Mouse (Mus musculus) midbrain, embryonic 14.5 days (tissue): ENCODE measurements around the gene Gm45234. TPM values are rescaled to one million over a fixed set of nuclear protein-coding genes. Genes with fewer than 3 reads are reported as not detected.

Experiments used
- ATAC-seq: fragments of 200-750 bp; cut with Nextera tagmentation; 2 replicates; pipeline ENCODE4 v1.8.0; 2017; ENCODE audit warnings: moderate number of reproducible peaks, moderate library complexity; ENCODE audit not compliant: low FRiP score, low TSS enrichment
- DNase-seq: peaks from one replicate; pipeline ENCODE4 v3.0.0-alpha.2; 2015
- H3K27ac ChIP-seq: fragments of 300-500 bp; sonication (generic); replicated peaks from 2 replicates; pipeline ENCODE4 v1.5.1; 2014; ENCODE audit warnings: mild to moderate bottlenecking, low read depth, low read length, moderate library complexity
- H3K27me3 ChIP-seq: fragments of 300-500 bp; sonication (generic); 2 replicates; pipeline ENCODE4 v1.6.1; 2014; ENCODE audit warnings: low read length, control low read depth, mixed read lengths; ENCODE audit not compliant: control insufficient read depth, insufficient read depth
- H3K36me3 ChIP-seq: fragments of 300-500 bp; sonication (generic); 2 replicates; pipeline ENCODE4 v1.6.1; 2014; ENCODE audit warnings: low read length, control low read depth; ENCODE audit not compliant: control insufficient read depth, insufficient read depth
- H3K4me1 ChIP-seq: fragments of 300-500 bp; sonication (generic); 2 replicates; pipeline ENCODE4 v1.6.1; 2014; ENCODE audit warnings: mild to moderate bottlenecking, antibody characterized with exemption, low read length, control low read depth; ENCODE audit not compliant: control insufficient read depth, insufficient read depth
- H3K4me2 ChIP-seq: fragments of 300-500 bp; sonication (generic); 2 replicates; pipeline ENCODE4 v1.6.1; 2014; ENCODE audit warnings: mild to moderate bottlenecking, low read length, moderate library complexity
- H3K4me3 ChIP-seq: fragments of 300-500 bp; sonication (generic); replicated peaks from 2 replicates; pipeline ENCODE4 v1.5.1; 2014; ENCODE audit warnings: low read depth, low read length
- H3K9ac ChIP-seq: fragments of 300-500 bp; sonication (generic); replicated peaks from 2 replicates; pipeline ENCODE4 v1.6.1; 2014; ENCODE audit warnings: mild to moderate bottlenecking, low read length, moderate library complexity
- H3K9me3 ChIP-seq: fragments of 300-500 bp; sonication (generic); 2 replicates; pipeline ENCODE4 v1.6.1; 2016; ENCODE audit warnings: low read length, control low read depth, mixed read lengths; ENCODE audit not compliant: control insufficient read depth
- WGBS: fragments of 180-500 bp; shearing (Covaris S2); extraction: QIAGEN DNeasy Blood & Tissue Kit; methylation state at CpG from one replicate; pipeline ENCODE4 v1.1.7; 2014; 5-methylcytosine and 5-hydroxymethylcytosine counted together
- polyA plus RNA-seq: library from polyadenylated mRNA; unstranded; fragments of >200 nt; fragmentation: Nextera tagmentation; extraction: Ambion mirVana; gene quantifications from 2 replicates; pipeline ENCODE4 v1.2.1, GENCODE M21; 2014

The Gm45234 gene
- polyA plus RNA-seq, 1 experiment from 2014 or later: not detected

DNA sequence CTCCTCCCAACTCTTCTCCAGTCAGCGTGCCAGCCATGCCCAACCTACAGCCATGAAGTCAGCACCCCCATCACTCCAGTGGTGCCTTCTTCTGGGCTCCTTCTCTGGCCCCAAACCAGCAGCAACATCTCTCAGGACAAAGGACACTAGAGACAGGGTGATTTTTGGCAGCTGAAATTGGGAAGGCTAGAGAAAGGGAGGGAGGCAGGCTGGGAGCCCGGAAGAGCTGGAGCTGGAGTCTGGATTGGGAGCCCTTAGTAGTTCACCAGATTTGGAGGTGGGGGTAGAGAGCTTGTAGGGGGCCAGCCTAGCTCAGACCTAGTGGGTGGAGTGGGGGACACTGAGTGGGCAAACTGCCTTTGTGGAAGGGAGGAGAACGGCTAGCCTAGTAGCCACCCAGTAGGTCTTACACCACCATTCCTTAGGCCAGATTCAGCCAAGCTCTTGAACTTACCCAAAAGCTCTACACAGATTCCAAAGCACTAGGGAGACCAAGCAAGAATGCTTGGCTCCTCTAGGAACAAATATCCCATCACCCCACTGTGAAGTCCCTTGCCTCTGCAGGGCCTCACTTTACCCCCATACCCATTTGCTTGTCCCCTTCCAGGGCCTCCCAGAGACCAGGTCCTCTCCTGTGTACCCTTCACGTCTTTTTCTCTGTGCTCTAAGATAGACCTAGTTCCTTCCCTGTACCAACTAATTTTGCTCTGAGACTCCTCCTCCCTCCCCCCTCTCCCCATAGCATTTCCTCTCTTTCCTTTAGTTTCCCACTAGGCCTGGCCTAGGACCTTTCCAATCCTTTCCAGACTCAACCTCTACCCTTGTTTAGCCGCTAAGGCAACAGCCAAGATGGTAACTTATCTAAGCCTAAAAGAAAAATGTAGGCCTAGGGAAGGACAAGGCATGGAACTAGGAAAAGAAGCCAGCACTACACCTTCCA is 2.4 kb upstream of the Gm45234 start:
- peak overlapping the region; percentile 97 for H3K27ac ChIP-seq
- 20% methylated on average over 5 of the region's 5 CpGs for WGBS
- H3K36me3 ChIP-seq: no peaks in the 10 kb centered on the region
- peak overlapping the region; percentile 70 for H3K4me2 ChIP-seq
- peak; percentile 15; the same call in 1 of the 2 replicates for ATAC-seq
- DNase-seq: peak; percentile 68
- no peaks in the 10 kb centered on the region for H3K27me3 ChIP-seq
- peak overlapping the region; percentile 79 for H3K4me3 ChIP-seq
- peaks cover 41% of the 10 kb centered on the region for H3K4me1 ChIP-seq
- no peak overlapping the region; the same call in 1 of the 2 replicates for H3K9ac ChIP-seq
- H3K9me3 ChIP-seq: no peaks in the 10 kb centered on the region

GRCm38 (mm10) chr6:124757351-124757880 is 1.6 kb upstream of the Gm45234 start:
- Histone ChIP-seq H3K36me3 (peaks cover 5% of the 10 kb centered on the region; the same call in 1 of the 2 replicates), H3K4me1 (peaks cover 41% of the 10 kb centered on the region), H3K9me3 (no peaks in the 10 kb centered on the region), H3K27ac (peak overlapping the region; percentile 97), H3K27me3 (no peaks in the 10 kb centered on the region), H3K9ac (peak overlapping the region; percentile 93), H3K4me2 (peak overlapping the region; percentile 70), H3K4me3 (peak overlapping the region; percentile 79)
- ATAC-seq: no peak
- no peak for DNase-seq
- 4% methylated on average over 5 of the region's 5 CpGs for WGBS

GRCm38 (mm10) chr6:124756652-124757350 is 980 bp upstream of the Gm45234 start:
- H3K4me1 ChIP-seq: peaks cover 41% of the 10 kb centered on the region
- H3K9me3 ChIP-seq: no peaks in the 10 kb centered on the region
- DNase-seq (peak; percentile 89), ATAC-seq (peak; percentile 85)
- H3K9ac ChIP-seq: peak overlapping the region; percentile 93
- H3K27me3 ChIP-seq: no peaks in the 10 kb centered on the region
- peaks cover 6% of the 10 kb centered on the region; the same call in 1 of the 2 replicates for H3K36me3 ChIP-seq
- peak overlapping the region; percentile 79 for H3K4me3 ChIP-seq
- H3K27ac ChIP-seq: peak overlapping the region; percentile 97
- 1% methylated on average over 54 of the region's 54 CpGs for WGBS
- peak overlapping the region; percentile 70 for H3K4me2 ChIP-seq

- Histone ChIP-seq H3K27me3 (no peaks in the 10 kb centered on the region), H3K9me3 (no peaks in the 10 kb centered on the region), H3K4me1 (peaks cover 41% of the 10 kb centered on the region), H3K4me2 (peak overlapping the region; percentile 70), H3K9ac (peak overlapping the region; percentile 93), H3K4me3 (peak overlapping the region; percentile 79), H3K27ac (peak overlapping the region; percentile 97), H3K36me3 (peaks cover 6% of the 10 kb centered on the region; the same call in 1 of the 2 replicates)
- ATAC-seq: no peak
- WGBS: 2% methylated on average over 3 of the region's 3 CpGs
- no peak for DNase-seq
Measured at GRCm38 (mm10) chr6:124755306-124755705, 515 bp downstream of the Gm45234 start.

GRCm38 (mm10) chr6:124753861-124754260 is 2.0 kb downstream of the Gm45234 start:
- Histone ChIP-seq H3K27ac (no peak overlapping the region), H3K36me3 (peaks cover 18% of the 10 kb centered on the region), H3K4me2 (peak overlapping the region; percentile 26; the same call in 1 of the 2 replicates), H3K27me3 (no peaks in the 10 kb centered on the region), H3K4me1 (peaks cover 39% of the 10 kb centered on the region), H3K9me3 (no peaks in the 10 kb centered on the region), H3K9ac (no peak overlapping the region), H3K4me3 (0 out of 2 replicates have a peak overlapping the region, but pooled peaks have one; percentile 79)
- ATAC-seq (no peak), DNase-seq (no peak)
- 95% methylated on average over 2 of the region's 2 CpGs for WGBS

DNA sequence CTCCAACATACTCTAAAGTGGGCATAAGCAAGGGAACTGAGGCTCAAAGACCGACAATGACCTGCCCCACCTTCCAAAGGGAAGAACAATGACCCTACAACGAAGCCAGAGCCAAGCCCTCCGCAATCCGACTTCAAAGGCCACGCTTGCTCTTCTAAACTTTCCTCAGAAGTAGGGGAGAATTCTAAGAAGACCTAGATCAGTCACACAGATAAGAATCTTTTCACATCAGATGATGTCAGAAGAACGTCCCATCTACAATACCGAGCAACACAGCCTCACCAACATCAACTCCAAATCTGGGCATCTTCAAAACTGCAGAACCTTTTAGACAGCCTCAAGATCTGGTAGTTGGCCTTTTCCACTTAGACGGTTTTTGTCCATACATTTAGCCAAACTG is 5.4 kb downstream of the Gm45234 start:
- H3K27ac ChIP-seq: no peak overlapping the region
- H3K36me3 ChIP-seq: peaks cover 42% of the 10 kb centered on the region
- H3K27me3 ChIP-seq: no peaks in the 10 kb centered on the region
- peaks cover 29% of the 10 kb centered on the region for H3K4me1 ChIP-seq
- ATAC-seq: no peak
- H3K4me3 ChIP-seq: no peak overlapping the region
- H3K9me3 ChIP-seq: no peaks in the 10 kb centered on the region
- DNase-seq: no peak
- 86% methylated on average over 8 of the region's 8 CpGs for WGBS
- no peak overlapping the region for H3K4me2 ChIP-seq
- no peak overlapping the region for H3K9ac ChIP-seq

DNA sequence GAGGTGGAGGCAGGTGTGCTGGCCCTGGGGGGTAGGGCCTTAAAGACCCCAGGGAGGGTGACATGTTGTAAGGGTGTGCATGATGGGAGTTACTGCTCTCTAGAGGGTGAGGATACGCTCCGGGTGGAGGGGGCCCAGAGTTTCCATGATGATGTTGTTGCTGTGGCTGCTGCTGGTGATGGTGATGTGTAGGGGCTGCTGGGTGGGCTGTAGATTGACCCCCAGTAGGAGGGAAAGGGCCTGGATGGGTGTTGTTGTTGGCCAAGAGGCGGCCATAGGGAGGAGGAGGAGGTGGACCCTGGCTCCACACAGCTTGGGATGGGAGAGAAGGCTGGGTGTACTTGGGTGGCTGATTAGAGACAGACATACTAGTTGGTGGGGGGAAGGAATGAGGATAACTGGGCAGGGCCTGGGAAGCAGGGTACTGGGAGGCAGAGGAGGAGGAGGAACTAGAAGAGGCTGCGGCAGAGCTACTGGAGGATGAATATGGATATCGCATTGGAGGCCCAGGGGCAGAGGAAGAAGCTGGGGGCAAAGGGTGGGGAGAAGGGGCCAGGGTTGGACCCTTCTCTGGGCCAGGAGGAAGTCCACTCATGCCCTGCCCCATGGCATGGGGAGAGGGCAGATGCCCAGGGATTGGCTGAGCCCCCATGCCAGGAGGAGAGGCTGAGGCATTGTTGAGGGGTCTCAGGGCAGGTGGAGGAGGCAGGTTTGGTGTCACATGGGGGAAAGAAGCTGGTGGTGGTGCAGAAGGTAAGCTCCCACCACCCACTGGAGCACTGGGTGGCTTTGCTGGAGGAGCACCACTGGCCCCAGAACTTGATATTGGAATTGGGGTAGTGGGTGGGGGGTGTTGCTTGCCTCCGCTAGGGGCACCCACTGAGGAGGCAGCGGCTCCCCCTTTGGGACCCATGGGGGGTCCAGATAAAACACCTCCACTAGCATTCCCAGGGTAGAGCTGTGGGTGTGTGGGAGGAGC is 8.9 kb downstream of the Gm45234 start:
- Histone ChIP-seq H3K27me3 (no peaks in the 10 kb centered on the region), H3K4me1 (peaks cover 14% of the 10 kb centered on the region), H3K27ac (peak overlapping the region; percentile 91; the same call in 1 of the 2 replicates), H3K36me3 (peaks cover 66% of the 10 kb centered on the region), H3K9ac (peak overlapping the region; percentile 76; the same call in 1 of the 2 replicates), H3K4me2 (peak overlapping the region; percentile 93), H3K4me3 (peak overlapping the region; percentile 41; the same call in 1 of the 2 replicates), H3K9me3 (no peaks in the 10 kb centered on the region)
- no peak for ATAC-seq
- DNase-seq: no peak
- 90% methylated on average over 7 of the region's 7 CpGs for WGBS
